Mouse (Mus musculus) liver, embryonic 14.5 days (tissue): ENCODE measurements around the gene Pfkm.

Source experiments
- CTCF ChIP-seq: IDR thresholded peaks from 2 replicates; pipeline ENCODE4 v1.5.1; 2016; ENCODE audit warnings: antibody characterized with exemption, low read depth, control low read depth
- EP300 ChIP-seq: IDR thresholded peaks from 2 replicates; pipeline ENCODE4 v1.6.1; 2016; ENCODE audit warnings: antibody characterized with exemption, low read depth

DNA sequence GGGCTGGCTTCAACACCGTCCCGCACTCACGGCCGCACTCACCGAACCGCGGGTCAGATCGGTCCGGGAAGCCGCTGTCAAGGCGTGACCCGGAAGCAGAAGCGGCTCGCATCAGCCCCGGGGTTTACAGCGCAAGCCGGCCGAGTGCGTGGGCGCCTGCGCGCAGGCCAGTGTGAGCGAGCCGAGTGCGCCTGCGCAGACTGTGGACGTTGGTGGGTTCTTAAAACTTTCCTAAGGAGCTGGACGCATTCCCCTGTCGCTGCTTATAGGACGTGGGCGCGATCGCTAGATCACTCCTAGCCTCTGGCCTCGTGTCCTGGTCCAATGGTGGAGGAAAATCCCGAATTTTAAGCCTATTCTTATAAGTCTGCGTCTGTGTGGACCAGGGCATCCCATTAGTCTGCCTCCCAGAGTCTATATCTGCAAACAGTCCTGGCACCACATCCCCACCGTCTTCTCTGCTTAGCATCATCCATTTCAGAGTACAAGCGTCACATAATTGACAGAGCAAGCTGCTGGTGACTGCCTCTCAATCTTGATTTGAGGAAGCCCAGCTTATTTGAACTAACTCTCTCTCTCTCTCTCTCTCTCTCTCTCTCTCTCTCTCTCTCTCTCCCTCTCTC lies 53.3 kb downstream of the Pfkm start:
- no peak for TF ChIP-seq EP300
- no peak for TF ChIP-seq CTCF
